Mouse (Mus musculus) left cerebral cortex, adult 11 months (tissue): ENCODE results near the gene Atcay.
"Not testable (repeated sequence)": the region's sequence is repeated elsewhere in the genome, so short reads cannot be mapped to it uniquely, and the experiment has no call there.

Source experiments
- DNase-seq: peaks from one replicate; pipeline ENCODE4 v3.0.0; 2022; ENCODE audit warnings: low spot score

Gene Atcay

DNA sequence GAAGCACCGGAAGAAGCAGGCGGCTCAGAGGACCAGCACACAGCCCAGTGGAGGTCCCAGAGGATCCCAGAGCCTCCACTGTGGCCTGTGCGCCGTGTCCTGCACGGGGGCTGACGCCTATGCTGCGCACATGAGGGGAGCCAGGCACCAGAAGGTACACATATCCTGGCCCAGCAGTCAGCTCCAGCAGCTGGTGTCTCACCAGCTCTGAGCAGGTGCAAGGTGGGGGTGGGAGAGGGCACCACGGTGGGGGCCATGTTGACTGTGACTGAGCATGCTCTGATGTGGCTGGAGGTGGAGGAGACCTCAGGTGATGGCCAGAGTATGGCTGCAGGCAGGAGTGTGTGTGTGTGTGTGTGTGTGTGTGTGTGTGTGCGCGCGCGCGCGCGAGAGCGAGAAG is 11.4 kb upstream of the Atcay start:
- DNase-seq, result no peak

- no peak for DNase-seq
Measured at GRCm38 (mm10) chr10:81240876-81241275, 10.2 kb upstream of the Atcay start.

DNA sequence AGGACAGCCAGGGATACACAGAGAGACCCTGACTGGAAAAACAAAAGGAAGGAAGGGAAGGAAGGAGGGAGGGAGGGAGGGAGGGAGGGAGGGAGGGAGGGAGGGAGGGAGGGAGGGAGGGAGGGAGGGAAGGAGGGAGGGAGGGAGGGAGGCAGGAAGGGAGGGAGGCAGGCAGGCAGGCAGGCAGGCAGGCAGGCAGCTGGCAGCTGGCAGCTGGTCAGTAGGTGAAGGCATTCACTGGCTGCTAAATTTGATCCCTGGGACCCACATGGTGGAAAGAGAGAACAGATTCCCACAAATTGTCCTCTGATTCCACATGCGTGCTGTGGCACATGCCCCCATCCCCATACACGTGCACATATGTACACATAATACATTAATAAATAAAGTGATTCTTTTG is 8.0 kb upstream of the Atcay start:
- DNase-seq, result no peak

DNA sequence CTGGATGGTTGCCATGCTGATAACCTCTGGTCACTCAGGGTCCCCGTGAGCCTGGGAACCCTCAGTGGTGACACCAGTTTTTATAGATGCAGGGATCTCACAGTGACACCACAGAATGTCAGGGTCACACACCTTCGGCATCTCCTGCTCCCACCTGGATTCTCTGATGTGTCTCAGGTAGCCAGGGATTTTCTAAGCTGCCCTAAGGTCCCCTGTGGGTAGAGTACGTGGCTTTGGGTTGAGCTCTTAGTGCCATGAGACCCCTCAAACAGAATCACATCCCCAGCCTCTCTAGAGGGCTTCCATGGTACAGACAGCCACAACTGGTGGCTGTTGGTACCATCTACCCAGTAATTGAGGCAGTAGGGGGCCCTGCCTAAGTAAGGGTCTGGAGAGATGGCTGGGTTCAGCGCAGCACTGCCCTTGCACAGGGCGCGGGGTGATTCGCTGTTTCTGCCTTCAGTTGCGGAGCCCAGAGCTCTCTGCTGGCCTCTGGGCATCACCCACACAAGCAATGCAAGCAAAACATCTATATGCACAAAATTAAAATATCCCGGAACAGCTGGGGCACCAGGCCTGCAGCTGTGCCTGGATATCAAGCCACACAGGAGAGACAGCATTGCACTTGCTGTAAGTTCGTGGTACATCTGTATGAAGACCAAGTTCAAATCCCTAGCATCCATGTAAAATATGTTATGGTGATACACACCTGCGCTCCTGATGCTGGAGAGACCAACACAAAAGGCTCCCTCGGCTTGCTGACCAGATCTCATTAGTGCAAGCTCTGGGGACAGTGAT is 6.0 kb upstream of the Atcay start:
- DNase-seq, result no peak

DNA sequence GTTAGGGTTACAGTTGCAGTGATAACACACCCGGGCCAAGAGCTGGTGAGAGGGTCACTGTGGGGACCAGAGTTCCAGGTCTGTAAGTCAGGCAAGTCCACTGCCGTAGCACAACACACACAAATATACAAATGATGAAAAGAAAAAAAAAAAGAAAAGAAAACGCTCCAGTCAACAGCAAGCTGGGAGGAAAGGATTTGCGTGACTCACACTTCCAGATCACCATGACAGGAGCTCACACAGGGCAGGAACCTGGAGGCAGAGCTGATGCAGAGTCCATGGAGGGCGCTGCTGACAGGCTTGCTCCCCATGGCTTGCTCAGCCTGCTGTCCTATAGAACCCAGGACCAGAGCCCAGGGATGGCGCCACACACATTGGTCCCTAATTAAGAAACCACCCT is 3.6 kb upstream of the Atcay start:
- no peak for DNase-seq

DNA sequence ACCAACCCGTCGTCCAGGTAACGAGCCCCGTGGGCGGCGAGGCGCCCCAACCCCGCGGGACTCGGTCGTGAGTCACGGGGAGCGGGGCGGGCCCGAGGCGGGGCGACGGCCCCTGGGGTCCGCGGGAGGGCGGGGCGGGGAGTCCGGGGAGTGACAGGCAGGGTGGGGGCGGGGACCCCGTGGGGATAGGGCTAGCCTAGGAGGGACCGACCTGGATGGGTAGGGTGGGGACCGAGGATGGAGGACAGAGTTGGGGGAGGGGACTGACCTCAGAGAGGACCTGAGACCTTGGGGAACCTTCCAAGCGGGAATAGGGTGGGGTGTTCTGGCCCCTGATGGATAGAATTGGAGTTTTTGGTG is 2.6 kb upstream of the Atcay start:
- no peak for DNase-seq

DNA sequence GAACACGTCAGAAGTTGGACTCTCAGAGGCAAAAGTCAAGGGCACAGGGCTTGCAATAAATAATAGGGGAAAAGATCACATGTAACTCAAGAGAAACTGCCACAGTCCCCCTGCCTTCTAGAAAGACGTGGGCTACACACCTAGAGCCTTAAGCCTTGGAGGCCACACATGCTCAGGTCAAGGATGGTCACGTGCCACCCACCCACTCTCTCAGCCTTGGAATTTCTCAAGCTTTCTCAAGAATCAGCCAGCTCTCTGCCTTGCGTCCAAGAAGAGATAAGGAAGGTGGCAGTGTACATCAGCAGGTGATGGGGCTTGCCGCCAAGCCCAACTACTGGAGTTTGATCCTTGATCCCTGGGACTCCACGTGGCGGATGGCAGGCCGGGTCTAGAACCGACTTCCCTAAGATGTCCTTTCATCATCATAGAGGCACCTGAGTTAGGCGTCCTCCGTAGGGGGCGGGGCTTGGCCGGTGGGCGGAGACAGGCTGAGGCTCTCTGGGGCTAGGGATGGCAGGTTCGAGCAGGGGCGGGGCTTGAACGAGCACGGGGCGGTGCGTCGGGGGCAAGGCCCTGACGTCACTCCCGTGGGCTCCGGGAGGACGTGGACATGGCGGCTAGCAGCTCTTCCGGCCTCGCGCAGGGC is 2.1 kb upstream of the Atcay start, which contains the start of gene Zfr2:
TSS of gene Zfr2 (plus strand) at position 576 of the 646 bp plus-strand sequence.
- DNase-seq, result peak; percentile 91

DNA sequence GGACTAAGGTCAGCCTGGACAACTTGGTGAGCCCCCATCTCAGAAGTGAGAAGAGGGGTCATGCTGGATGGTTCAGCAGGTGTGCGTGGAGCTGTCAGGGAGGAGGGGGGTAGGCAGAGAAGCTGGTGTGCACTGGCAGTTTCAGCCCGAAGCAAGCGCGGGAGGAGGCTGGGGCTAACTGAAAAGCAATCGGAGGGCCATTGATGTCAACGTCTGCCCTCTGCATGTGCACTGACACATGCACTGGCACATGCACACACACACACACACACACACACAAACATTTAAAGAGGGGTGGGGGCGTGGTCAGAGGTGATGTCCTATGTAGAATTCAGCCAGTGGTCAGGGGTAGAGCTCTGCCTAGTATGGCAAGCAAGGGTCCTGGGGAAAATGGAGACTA is 803 bp upstream of the Atcay start:
- no peak for DNase-seq

DNA sequence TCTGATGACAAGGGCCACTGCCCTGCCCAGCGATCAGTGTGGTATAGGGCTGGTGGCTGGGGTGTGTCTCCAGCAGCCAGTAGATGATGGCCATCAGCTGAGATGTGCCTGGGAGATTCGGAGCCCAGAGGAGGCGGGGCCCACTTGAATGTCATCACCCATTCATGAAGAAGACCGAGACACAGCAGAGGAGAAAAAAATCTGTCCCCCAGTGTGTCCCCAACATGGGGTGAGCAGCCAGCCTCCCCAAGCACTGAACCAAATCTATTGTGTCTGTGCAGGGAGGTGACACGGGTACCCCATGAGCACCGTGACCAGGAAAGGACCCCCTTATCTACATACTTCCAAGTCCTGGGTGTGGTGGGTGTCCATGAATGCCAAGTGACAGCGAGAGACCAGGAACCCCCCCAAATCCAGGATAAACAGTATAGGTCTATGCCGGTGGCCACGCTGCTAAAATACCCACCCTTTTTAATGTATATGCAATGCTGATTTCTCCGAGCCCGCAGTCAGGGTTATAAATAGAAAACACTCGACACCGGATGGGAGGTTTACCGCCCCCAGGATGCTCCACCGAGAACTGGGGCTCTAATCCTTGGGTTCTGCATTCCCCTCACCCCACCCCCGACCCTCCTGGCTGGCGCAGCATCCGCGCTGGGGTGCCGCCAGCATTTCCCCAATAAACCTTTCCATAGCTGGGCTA is 747 bp downstream of the Atcay start:
- DNase-seq, result no peak

- DNase-seq, result not testable (repeated sequence)
Measured at GRCm38 (mm10) chr10:81223731-81224130, 6.9 kb downstream of the Atcay start.

DNA sequence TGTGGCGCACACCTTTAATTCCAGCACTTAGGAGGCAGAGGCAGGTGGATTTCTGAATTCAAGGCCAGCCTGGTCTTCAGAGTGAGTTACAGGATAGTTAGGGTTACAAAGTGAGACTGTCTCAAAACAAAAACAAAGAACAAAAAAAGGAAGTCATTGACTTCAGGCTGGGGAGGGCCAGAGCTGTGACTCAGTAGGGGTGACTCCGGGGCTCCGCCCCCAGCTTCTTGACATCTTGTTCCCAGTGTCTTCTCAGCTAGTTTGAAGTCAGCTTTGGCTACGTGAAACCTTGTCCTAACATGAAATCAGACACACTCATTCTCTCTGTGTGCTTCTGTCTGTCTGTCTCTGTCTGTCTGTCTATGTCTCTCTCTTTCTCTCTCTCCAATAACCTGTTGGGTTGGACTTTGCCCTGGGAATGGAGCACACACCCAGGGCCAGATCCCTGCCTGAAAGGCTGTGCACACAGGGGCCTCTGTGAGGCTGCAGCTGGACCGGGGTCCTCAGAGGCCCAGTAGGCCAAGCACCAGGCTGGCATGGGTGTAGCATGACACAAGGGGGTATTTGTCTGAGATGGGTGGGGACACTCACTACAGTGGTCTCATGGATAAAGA is 9.1 kb downstream of the Atcay start:
- DNase-seq, result no peak

GRCm38 (mm10) chr10:81217964-81218363 is 12.7 kb downstream of the Atcay start:
- DNase-seq, result no peak

GRCm38 (mm10) chr10:81217267-81217666 is 13.4 kb downstream of the Atcay start:
- DNase-seq, result not testable (repeated sequence)

DNA sequence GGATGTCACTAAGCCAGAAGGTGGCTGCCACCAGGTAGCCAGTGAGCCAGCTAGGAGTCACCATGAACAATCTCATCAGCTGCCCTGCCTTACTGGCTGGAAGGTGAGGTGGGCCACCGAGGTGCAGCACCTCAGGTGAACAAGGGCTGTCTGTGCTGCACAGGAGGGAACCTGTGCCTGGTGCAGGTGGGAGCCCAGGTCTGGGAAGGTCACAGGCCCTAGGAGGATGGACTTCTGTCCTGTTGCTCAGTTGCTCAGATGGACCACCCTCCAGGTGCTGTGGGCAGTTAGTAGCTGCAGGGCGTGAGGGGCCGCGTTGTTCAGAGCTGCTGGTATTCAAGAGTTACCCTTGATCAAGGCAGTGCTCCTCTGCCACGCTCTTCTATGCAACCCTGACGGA is 13.8 kb downstream of the Atcay start:
- no peak for DNase-seq

DNA sequence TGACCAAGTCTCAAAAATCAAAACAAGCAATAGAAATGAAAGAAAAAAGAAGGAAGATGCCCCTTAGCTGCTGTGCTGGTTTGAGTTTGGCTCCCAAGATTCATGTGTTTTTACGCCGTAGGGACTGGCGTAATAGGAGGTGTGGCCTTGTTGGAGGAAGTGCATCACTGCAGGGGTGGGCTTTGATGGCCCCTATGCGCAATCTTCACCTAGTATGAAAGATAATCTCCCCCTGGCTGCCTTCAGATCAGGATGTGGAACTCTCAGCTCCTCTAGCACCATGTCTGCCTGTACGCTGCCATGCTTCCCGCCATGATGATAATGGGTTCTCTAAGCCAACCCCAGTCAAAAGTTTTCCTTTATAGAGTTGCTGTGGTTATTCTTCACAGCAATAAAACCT is 14.4 kb downstream of the Atcay start:
- no peak for DNase-seq

- no peak for DNase-seq
Measured at GRCm38 (mm10) chr10:81210154-81210553, 20.5 kb downstream of the Atcay start.

GRCm38 (mm10) chr10:81204137-81204536 is 26.5 kb downstream of the Atcay start:
- DNase-seq, result no peak

DNA sequence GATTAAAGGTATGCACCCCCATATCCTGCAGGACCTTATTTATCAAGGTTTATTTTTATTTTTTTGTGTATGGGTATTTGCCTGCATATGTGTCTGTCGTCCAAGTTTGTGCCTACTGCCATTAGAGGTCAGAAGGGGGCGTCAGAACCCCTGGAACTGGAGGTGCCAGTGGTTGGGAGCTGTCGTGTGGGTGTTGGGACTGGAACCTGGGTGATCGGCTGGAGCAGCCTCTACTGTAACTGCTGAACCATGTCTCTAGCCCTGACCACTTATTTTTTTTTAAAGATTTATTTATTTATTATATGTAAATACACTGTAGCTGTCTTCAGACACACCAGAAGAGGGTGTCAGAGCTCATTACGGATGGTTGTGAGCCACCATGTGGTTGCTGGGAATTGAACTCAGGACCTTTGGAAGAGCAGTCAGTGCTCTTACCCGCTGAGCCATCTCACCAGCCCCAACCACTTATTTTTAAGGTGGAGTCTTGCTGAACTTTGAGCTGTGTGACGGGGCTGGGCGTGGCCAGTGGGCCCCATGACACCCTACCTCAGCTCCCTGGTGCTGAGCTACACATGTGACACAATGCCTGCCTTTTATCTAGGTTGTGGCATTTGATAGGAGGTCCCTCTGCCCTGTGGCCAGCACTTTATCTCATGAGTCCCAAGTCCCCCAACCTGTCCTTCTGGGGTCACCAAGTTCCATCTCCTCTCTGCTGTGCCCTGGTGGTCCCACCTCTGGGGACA is 27.5 kb downstream of the Atcay start:
- DNase-seq, result no peak

DNA sequence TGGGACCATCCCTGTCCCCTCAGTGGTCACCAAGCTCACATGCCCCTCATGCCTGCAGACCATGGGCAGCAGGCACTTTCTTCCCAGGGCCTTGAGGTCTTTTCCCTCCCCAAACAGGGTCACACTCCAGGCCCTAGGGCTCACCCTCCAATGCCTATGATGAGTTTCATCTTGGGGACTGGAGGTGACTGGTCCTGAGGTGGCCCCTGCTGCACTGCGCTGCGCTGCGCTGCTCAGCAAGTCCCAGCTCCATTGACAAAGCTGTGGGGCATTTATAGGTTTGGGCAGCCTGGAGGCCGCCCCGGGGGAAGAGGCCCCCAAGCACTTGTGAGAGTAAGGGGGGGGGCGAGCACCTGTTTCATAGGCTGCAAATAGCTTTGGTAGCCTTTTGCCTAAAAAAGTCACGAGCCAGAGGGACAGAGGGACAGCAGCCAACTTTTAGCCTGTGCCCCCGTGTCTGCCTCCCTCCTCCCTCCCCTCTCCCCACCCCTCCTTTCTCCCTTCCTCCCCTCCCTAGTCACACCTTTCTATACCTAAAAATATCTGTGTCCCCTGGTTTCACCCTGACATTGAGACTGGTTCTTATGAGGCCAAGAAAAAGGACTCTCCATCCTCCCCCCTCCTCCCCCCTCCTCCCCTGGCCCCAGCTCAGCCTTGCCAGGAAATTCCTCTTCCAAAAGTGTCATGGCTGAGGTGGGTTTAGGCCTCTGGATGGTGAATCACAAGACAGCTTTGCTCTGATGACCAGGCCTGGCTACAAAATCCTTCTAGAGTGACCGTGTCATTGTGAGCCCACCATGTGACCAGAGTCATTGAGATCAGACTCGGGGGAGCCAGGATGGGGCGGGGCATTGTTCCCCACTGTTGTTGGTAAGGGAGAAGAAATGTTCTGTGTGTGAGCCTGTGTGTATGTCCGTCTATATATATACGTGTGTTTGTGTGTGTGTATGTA is 28.6 kb downstream of the Atcay start, which contains the start of gene Nmrk2:
TSS of gene Nmrk2 (minus strand) at position 245 of the 952 bp plus-strand sequence.
- DNase-seq, result no peak

- no peak for DNase-seq
Measured at GRCm38 (mm10) chr10:81200605-81201287, 29.9 kb downstream of the Atcay start.
